Mouse (Mus musculus): Measurements from ENCODE around the gene Rnft2.

Rnft2 gene

DNA sequence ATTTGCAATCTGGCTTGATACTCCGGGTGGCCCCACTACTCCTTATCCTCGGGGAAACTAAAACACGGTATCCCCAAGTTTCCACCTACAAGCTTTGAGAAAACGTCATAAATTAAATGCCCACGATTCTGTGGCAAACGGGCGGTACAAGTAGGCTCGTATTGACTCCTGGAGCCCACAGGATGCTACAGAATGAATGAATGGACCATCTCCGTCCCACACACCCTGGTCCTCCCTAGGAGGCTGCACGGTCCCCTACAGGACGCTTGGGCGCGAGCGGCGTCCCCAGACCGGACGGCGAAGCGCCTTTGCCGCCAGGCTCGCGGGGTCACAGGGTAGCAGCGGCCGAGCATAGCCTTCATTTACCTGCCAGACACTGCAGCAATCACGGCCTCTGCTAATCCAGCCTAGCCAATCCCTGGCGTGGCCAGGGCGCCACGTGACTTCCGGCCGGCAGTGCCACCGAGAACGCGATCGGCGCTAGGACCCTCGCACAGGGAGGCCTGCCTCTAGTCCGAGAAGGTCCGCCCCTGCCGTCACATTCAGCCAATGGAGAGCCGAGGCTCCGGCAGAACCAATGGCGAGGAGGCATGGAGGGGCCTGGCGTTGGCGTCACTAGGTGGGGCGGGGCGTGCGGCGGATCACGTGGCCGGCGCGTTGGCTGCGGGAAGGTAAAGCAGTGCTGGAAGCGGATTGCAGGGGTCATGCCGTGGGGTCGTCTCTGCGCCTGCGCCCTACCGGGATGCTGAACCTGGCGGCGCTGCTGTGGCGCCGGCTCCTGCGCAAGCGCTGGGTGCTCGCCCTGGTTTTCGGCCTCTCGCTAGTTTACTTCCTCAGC lies at the start of gene Rnft2, which contains the start of gene 2410131K14Rik:
Gene Rnft2 (minus strand): TSS at position 511 of the 838 bp plus-strand sequence.
Gene 2410131K14Rik (plus strand): TSS at position 622 of the 838 bp plus-strand sequence.
- peak; percentile 100 for DNase-seq

DNA sequence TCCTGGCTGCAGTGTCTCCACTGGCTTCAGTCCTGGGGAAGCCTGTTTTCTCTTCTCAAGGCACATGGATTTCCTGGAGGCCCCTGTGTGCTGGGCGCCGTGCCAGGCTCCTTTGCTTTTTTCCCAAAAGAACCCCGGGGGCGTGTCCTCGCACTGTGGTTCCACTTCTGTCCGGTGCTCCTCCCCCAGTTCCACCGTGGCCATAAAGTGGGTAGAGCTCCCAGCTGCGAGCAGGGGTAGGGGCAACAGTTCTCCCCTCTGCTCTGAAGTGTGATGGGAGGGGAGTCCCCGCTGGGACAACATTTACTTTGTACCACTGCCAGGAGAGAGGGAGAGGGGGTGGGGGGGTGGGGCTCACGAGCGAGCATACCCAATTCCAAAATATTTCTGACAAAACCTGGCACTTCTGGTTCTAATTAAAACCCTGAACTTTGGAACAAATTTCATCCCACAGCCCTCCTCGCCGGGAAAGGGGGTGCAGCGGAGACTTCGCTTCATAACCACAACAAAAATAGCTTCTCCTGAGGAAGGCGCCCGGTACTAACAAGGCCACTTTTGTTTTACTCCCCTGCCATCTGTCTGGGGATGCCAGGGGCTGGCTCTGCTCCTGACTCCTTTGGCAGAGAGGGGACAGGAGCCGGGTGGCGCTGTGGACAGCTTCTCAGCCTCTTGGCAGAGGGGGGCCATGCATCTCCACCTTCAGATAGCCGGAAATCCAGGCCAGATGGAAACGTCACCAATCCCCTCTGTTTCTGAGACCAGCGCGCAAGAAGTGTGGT lies 49.4 kb upstream of the Rnft2 start:
- DNase-seq = peak; percentile 92 to 94

DNA sequence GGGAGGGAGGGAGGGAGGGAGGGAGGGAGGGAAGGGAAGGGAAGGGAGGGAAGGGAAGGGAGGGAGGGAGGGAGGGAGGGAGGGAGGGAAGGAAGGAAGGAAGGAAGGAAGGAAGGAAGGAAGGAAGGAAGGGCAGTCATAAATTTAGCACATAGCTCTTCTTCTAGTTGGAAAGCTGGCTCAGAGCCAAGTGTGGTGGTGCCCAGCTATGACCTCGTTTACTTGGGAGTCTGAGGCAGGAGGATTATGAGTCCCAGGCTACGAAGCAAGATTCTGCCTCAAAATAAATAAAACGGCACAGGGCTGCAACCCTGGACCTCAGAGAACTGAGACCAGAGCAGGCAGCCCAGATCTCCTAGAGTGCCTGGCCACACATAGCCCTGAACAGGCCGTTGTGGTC lies 47.6 kb upstream of the Rnft2 start:
- DNase-seq = no peak

DNA sequence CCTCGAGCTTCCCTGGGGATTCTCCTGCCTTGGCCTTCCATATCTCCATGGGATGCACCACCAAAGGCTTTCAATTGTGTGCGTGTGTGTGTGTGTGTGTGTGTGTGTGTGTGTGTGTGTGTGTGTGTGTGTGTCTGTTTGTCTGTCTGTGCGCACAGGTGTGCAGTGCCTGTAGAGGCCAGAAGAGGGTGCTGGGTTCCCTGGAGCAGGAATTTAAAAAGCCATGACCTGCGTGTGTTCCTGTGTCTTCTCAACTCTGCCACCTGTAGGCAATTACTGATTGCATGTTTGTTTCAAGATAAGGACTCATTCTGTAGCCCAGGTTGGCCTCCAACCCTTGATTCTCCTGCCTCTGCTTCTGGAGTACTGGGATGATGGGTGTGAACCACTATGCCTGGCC lies 46.5 kb upstream of the Rnft2 start:
- no peak for DNase-seq

DNA sequence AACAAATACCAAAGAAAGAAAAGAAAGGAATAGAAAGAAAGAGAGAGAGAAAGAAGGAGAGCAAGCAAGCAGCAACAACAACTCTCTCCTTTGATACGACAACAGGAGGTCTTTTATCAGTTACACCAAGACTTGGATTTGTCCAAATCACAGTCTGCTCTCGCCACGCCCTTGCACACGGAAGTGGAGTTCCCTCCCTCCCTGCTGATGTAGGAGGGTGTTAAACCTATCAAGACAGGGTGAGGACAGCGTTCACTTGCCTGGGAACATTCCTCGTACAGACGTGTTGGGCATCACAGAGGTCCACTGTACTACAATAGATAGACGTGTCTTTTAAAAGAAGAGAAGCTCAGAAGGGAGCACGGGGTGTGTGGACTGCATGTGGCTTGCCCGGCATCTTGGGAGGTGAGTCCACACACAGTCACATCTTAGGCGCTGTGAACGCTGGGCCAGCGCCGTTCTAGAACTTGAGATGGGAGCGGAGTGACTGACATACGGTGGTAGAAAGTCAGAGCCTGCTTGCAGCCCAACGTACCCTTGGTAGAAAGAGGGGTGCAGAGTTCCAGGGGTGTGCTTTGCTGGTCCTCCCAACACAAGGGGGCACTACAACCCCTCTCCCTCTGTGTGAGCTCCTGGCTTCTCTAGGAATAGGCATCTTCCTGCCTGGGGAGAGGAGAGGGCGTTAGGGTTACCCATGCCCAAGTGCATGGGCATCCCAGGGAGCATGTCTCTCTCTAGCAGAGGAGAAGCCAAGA lies 33.0 kb upstream of the Rnft2 start:
- no peak for DNase-seq

DNA sequence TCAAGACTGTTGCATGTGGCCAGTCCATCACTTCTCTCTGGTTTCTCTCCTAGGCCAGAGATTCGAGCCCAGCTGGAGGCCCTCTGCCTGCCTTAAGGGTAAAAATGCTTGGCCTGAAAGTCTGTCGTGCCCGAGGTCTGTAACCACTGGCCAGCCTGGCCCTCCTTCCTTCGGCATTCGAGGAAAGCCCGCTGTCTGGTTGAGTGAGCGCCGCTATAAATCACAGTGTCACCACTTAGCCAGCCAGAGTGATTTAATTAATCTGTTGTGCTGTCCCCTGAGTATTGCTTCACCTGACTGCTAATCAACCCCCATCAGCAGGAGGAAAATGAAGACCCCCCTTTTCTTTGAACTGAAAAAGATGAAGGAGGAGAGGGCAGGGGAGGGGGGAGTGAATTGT lies 31.8 kb upstream of the Rnft2 start:
- DNase-seq = no peak

DNA sequence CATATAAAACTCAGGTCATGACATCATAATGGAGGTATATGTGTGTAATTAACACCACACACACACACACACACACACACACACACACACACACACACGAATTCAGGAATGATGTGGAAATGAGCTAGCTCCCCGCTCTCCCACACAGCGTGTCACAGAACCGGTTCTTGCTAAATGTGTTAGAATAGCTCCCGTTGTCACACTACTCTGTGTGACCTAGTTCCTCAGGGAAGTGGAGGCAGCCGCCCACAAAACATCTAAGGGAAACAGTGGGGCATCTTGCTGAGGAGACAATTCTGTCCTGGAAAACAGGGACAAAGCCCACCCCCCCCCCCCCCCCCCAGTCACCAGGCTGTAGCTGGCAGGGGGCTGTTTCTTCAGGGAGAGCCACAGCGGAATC lies 31.4 kb upstream of the Rnft2 start:
- DNase-seq = no peak

DNA sequence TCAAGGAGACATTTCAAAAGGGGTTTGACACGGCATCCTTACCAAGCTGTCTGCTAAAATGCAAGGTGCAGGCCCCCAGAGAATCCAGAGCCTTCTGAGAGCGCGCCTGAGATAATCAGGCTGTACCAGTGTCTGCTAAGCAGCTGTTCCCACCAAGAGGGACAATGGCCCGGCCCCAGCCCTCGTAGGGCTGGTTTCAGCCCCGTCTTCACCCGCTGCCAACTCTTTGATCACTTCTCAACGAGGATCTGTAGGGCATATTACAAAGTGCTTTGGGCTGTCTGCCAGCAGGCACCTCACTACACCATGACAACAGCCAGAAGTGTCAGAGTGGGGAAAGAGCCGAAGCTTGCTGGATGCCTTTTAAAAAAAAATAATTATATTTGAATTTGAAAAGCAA lies 29.6 kb upstream of the Rnft2 start:
- DNase-seq = peak in 1 of 2 experiments; percentile 31

DNA sequence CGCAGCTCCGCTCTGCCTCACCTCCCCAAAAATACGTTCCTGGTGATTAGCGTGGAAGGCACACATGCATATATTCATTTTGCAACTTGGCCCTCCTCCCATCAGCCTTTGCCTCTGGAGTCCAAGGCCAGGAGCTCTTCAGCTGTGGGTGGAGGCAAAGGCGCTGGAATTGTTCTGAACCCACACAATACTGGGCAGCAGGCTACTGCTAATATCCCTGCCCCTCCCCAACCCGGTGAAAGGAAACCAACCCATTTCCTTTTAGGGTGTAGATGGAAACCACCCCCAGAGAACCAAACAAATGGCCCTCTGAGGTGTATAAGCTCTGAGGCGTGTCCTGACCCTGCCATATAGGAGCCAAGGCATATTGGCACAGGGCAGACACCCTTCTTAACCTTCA lies 28.5 kb upstream of the Rnft2 start:
- DNase-seq = peak; percentile 37 to 58

DNA sequence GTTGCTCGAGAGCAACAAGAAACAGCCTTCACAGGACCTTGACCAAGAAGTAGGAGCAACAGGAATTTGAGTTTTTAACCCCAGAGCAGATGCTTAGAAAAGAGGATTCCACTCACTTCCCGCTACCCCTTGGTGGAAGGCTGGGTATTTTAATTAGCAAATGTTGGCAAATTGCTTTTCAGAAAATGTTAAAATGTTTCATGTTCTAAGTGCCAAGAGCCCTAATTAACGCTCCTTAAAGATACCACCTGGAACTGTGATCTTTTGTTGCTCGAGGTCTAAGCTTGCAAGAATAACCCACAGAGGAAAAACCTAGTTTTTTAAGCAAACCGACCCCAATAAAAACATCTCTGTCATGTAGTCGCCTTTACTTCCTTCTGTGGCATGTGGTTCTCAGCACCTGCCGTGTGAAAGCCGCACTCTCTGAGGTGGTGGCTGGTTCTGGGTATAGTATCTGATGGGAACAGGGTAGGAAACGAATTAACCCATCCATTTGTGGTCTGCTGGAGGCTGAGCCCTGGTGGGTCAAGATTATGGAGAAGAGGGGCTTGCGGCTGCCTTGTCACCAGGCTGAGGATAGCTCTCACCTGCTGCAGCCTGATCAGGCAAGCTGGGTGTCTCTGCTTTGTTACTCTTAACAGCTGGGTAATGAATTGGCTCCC lies 26.7 kb upstream of the Rnft2 start:
- DNase-seq = no peak

DNA sequence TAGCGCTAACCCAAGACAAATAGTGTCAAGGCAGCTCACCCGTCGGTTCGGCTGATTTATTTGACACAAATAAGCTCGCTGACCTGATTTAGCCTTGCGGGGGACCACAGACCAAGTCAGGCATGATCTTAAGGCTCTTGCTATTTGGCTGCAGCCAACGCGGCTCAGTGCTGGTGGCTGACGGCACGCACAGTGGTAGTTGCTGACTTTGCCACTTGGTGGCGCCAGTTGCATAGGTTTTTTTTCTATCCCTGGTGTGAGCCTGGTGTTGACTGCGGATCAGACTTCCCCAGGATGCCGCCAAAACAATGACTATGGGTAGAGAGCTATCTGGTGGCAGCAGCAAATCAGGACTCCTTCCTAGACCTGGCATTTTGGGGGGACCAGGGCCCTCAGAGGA lies 24.1 kb upstream of the Rnft2 start:
- DNase-seq = peak; percentile 81 to 84

DNA sequence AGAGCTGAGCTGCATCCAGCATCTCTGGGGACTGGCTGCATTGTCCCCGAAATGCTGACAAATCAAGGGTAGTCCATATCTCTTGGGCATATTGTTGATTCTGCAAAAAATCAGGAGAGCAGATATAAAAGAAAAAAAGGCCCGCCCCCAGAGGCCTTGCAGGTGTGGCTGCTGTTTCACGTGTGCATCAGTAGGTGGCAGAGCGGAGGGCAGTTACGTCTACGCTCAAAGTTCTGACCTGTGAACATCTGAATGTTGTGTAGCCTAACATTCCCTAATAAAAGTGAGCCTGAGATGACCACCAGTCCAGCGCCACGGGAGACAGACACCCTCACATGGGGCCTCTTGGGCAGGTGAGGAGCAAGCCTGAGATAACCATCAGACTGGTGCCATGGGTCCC lies 21.4 kb upstream of the Rnft2 start:
- DNase-seq = no peak

DNA sequence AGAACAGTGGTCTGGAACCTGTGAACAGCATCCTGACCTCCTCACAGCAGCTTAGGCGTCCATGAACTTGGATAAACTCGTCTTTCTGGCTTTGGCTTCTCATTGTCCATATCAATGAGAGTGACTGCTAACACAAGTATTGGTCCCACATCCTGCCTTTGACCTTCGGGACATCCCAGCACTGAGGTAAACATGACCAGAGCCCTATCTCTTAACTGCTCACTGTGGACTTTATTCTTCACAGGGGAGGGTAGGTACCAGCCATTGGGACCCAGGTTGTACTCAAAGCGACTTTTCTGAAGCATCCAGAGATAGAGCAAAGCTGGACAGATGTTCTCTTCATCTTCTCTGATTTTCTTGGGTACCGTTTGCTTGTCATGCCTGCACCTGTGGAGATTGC lies 20.4 kb upstream of the Rnft2 start:
- no peak for DNase-seq

DNA sequence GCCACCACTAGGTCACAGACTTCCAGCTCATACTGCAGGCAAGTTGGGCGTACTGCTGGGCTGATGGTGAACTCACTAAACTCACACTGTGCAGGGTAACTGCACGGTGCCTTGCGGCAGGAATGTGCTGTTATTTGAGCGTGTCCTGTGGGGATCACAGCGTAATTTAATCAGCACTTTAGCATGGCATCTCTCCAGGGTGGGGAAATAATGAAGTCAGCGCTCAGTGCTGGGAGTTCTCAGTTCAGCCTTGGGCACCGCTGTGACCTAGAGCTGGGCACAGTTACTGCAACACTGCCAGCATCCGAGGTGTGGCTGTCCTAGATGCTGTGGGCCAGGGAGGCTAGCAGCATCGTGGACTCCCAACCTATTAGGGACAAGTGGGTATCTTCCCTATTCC lies 19.4 kb upstream of the Rnft2 start:
- DNase-seq = no peak

DNA sequence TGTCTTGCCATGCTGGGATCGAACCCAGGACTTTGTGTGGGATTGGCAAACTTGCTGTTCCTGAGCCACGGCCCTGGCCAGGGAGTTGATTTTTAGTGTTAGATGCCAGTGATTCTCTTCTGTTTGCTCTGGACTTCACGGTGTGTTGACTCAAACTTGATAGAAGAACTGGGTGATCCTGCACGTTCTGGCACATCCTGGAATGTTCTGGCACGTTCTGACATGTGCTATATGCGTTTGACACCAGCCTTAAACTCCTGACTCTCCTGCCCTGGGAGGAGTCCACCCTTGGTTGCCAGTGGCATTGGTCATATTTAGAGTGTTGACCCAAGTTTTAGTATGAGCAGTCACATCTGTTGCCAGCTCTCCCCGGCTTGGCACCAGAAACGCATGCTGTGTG lies 17.5 kb upstream of the Rnft2 start:
- DNase-seq = no peak

DNA sequence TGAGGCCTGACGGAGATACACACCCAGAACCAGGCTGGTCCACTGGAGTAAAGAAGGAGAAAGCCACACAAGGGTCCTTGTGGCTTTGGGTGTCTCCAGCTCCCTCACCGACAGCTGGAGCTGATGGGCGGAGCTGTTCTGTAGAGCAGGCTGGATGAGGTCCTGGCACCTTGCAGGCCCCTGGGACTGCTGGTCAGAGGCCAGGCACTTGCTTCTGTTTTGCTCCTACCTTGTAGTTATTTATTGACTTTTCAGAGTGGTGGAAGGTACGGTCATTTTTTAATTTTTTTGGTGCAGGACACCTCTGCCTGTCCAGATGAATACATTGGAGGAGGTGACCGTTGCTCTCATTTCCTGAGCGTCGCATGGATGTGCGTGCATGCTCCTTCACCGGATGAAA lies 16.3 kb upstream of the Rnft2 start:
- no peak for DNase-seq

DNA sequence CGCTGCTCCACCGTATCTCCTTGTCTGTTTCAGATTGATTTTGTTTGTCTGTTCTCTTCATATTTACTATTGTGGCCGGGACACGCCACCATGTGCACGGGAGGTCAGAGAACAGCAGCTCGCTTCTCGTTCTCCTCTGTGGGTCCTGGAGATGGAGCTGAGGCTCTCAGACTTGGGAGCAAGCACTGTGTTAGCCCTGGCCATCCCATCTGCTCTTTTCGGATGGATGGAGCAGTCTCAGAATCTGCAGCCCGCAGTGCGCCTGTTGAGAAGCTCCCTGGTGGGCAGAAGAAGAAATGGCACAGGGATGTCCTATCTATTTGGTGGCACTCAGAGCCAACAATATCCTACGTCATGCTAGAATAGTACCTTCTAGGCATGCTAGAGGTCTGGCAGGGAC lies 15.7 kb upstream of the Rnft2 start:
- DNase-seq = no peak

DNA sequence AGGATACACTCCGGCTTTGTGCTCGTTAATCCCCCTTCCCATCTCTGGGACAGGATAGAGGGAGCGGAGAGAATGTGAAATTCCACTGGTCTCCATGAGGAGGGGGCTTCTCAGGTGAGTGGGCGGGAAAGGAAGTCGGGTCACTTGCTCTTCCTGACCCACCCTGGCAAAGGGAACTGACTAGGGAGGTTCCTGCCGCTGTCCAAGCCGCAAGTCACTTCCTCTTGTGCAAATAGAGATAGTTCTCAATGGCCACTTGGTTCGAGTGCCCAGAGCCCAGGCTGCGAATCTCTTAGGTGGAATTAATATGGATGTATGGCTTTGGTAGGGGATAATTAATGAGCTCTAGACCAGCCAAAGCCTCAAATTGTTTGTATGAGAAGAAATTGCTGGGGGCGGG lies 15.1 kb upstream of the Rnft2 start:
- DNase-seq = peak in 1 of 2 experiments; percentile 29

DNA sequence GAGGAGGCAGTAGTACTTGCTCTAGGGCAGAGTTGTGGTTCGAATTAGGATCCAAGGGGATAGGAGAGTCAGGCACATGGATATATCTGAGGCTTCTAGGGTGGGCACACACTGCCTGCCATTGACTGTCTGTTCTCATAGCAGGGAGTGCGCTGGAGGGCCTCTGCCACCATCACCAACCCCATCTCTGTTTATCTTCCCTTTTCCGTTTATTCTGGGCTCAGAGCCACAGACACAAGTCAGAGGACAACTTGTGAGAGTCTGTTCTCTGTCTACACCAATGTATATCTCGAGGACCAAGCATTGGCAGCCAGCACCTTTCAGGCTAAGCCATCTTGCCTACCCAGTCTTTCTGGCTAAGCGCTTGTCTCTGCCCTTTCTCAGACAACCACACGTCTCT lies 14.7 kb upstream of the Rnft2 start:
- DNase-seq = peak in 1 of 2 experiments; percentile 54

DNA sequence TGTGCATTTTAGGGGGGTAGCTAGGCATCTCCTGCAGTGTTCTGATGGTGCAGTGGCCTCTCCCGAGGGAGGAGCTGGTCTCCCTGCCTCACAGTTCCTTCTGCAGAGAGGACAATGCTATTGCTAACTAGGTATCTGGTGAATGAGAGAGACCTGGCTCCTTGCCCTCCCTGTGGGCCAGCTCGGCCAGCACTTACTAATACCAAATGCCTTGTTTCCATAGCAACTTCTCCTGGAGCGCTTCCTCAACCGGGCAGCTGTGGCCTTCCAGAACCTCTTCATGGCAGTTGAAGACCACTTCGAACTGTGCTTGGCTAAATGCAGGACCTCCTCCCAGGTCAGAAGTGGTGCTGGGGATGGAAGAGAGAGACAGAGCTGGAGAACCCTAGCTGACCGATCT lies 14.2 kb upstream of the Rnft2 start:
- peak in 1 of 2 experiments; percentile 39 for DNase-seq

DNA sequence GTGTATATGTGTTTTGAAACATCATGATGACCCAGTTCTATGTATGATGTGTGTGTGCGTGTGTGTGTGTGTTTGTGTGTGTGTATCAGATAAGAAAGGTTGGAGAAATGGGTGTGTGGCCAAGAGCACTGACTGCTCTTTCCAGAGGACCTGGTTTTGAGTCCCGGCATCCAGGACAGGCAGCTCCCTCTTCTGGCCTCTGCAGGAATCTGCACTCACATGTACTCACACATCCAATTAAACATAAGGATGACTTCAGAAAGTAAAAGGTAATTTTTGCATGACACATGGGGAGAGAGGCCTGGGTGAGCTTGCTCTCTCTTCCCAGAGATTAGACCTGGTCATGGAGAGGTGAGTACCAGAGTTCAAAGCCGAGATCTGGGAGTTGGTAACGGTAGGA lies 12.1 kb upstream of the Rnft2 start:
- DNase-seq = no peak

DNA sequence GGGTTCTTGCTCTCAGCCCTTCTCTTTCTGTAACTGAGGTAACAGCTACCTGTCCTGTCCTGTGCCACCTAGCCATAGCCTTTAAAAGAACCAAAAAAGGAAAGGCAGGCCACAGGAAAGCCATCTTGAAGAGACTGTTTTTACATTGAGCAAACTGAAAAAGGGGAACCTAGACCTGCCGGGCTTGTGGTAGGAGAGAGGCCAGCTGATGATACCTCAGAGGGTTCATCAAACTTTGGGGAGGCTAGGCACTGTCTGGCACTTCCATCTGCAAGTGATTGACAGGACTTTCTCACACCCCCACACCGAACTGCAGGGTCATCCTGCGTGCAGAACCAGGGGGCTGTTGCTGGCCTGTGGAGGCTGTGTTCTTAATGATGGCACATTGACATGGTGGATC lies 8.6 kb upstream of the Rnft2 start:
- DNase-seq = no peak

DNA sequence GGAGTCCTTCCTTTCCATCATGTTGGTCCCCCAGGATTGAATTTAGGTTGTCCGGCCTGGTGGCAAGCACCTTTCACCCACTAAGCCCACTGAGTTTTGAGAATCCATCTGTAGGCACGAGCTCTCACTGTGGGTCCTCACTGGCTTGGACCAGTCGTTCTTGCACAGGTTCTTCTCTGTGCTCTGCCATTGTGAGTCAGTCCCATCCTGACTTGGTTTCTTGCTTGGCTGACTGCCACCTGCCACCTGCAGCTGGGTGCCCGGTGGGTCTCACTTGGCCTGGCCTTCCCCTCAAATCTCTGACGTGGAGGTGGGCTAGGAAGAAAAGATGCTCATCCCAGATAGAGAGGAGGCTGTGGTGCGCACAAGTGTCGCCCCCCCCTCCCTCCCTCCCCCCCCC lies 6.1 kb upstream of the Rnft2 start:
- no peak for DNase-seq
